Mouse (Mus musculus) embryonic facial prominence, embryonic 15.5 days (tissue): ENCODE data around the gene Trmu. TPM values are rescaled to one million over a fixed set of nuclear protein-coding genes. Genes with fewer than 3 reads are reported as not detected.

Source experiments
- ATAC-seq: fragments of 200-750 bp; cut with Nextera tagmentation; 2 replicates; pipeline ENCODE4 v1.8.0; 2017; ENCODE audit warnings: low read depth, moderate TSS enrichment; ENCODE audit not compliant: insufficient number of reproducible peaks, low FRiP score, low TSS enrichment
- H3K27ac ChIP-seq: fragments of 300-500 bp; sonication (generic); replicated peaks from 2 replicates; pipeline ENCODE4 v1.5.1; 2015; ENCODE audit warnings: mild to moderate bottlenecking, inconsistent platforms
- H3K27me3 ChIP-seq: fragments of 300-500 bp; sonication (generic); 2 replicates; pipeline ENCODE4 v1.6.1; 2015; ENCODE audit warnings: inconsistent platforms
- H3K36me3 ChIP-seq: fragments of 300-500 bp; sonication (generic); 2 replicates; pipeline ENCODE4 v1.6.1; 2015; ENCODE audit warnings: mild to moderate bottlenecking, inconsistent platforms
- H3K4me1 ChIP-seq: fragments of 300-500 bp; sonication (generic); 2 replicates; pipeline ENCODE4 v1.6.1; 2015; ENCODE audit warnings: inconsistent platforms
- H3K4me2 ChIP-seq: fragments of 300-500 bp; sonication (generic); replicated peaks from 2 replicates; pipeline ENCODE4 v1.6.1; 2015; ENCODE audit warnings: mild to moderate bottlenecking, inconsistent platforms
- H3K4me3 ChIP-seq: fragments of 300-500 bp; sonication (generic); replicated peaks from 2 replicates; pipeline ENCODE4 v1.5.1; 2015; ENCODE audit warnings: mild to moderate bottlenecking, inconsistent platforms
- H3K9ac ChIP-seq: fragments of 300-500 bp; sonication (generic); 2 replicates; pipeline ENCODE4 v1.6.1; 2015; ENCODE audit warnings: inconsistent platforms
- H3K9me3 ChIP-seq: fragments of 300-500 bp; sonication (generic); replicated peaks from 2 replicates; pipeline ENCODE4 v1.6.1; 2016; ENCODE audit warnings: inconsistent platforms
- WGBS: fragments of 180-500 bp; shearing (Covaris S2); methylation state at CpG from one replicate; pipeline ENCODE4 v1.1.7; 2015; 5-methylcytosine and 5-hydroxymethylcytosine counted together
- polyA plus RNA-seq: library from polyadenylated mRNA; unstranded; fragments of >200 nt; fragmentation: Nextera tagmentation; extraction: Ambion mirVana; gene quantifications from 2 replicates; pipeline ENCODE4 v1.2.1, GENCODE M21; 2015

The Trmu gene
- polyA plus RNA-seq, 1 experiment from 2014 or later, result 51.4 TPM

- no peak overlapping the region for H3K4me3 ChIP-seq
- no peak overlapping the region for H3K27ac ChIP-seq
- H3K4me1 ChIP-seq, result no peaks in the 10 kb centered on the region
- H3K4me2 ChIP-seq, result no peak overlapping the region
- H3K27me3 ChIP-seq, result no peaks in the 10 kb centered on the region
- H3K36me3 ChIP-seq, result no peaks in the 10 kb centered on the region
- 91% methylated on average over 11 of the region's 11 CpGs for WGBS
- no peak for ATAC-seq
- no peaks in the 10 kb centered on the region for H3K9me3 ChIP-seq
- no peak overlapping the region for H3K9ac ChIP-seq
Measured at GRCm38 (mm10) chr15:85921855-85922254, 42.7 kb downstream of the Trmu start.

DNA sequence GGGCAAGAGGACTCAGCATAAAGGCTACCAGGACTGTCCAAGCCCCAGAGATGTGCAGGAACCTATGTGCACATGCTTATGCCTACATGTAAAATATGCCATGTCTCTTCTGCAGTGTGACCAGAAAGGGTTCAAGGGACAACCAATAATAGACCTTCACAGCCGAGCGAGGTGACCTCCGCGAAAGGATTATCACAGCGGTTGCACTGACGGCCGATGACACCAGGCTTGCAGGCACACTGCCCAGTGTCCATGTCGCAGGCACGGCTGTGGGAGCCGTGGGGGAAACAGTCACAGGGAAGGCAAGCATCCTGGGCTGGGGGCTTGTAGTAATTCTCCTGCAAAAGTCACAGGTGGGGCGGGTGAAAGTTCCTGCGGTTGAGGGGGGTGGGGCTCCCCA, 49.0 kb downstream of the Trmu start:
- H3K4me3 ChIP-seq, result no peak overlapping the region
- H3K36me3 ChIP-seq, result no peaks in the 10 kb centered on the region; the same call in 1 of the 2 replicates
- ATAC-seq, result no peak
- H3K27me3 ChIP-seq, result no peaks in the 10 kb centered on the region
- no peak overlapping the region for H3K4me2 ChIP-seq
- no peaks in the 10 kb centered on the region for H3K9me3 ChIP-seq
- H3K9ac ChIP-seq, result no peak overlapping the region
- H3K4me1 ChIP-seq, result no peaks in the 10 kb centered on the region
- H3K27ac ChIP-seq, result no peak overlapping the region
- WGBS, result 82% methylated on average over 12 of the region's 12 CpGs

DNA sequence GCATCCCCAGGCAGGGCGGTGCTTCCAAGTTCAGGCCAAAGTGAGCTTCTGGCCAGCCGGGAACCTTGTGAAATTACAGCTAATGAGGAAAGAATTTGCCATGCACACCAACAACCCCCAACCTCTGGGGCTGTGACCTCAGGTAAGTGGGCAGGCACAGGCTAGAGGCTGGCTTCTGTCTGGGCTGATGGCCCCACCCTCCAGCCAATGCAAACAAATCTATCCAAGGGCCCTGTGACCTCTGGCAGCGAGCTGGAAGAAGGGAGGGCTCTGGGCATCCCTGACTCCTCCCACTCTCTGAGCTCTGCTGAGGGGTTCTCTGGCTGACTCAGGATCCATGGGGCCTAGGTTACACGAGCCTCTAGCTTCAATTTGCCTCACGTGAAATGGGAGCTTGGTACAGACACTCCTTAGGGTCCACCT, 56.5 kb downstream of the Trmu start:
- H3K9me3 ChIP-seq, result no peaks in the 10 kb centered on the region
- H3K4me2 ChIP-seq, result no peak overlapping the region
- no peak overlapping the region for H3K4me3 ChIP-seq
- H3K4me1 ChIP-seq, result peaks cover 14% of the 10 kb centered on the region
- no peak for ATAC-seq
- no peak overlapping the region for H3K27ac ChIP-seq
- H3K27me3 ChIP-seq, result no peaks in the 10 kb centered on the region
- 15% methylated on average over 5 of the region's 5 CpGs for WGBS
- no peaks in the 10 kb centered on the region for H3K36me3 ChIP-seq
- no peak overlapping the region for H3K9ac ChIP-seq

Other genes starting within 250 kb of the Trmu start
- gene Ppara, start 144.3 kb upstream of the Trmu start, polyA plus RNA-seq, result 3.6 and 5.0 TPM in 2 replicates
- 32.8 and 35.1 TPM in 2 replicates for gene Cdpf1, start 67.6 kb upstream of the Trmu start, polyA plus RNA-seq
- 0.29 and 0.31 TPM in 2 replicates for gene Pkdrej, start 57.6 kb upstream of the Trmu start, polyA plus RNA-seq
- 6.8 and 8.8 TPM in 2 replicates for gene Ttc38, start 47.0 kb upstream of the Trmu start, polyA plus RNA-seq
- 19.9 and 22.4 TPM in 2 replicates for gene Gtse1, start 19.6 kb upstream of the Trmu start, polyA plus RNA-seq
- gene Celsr1, start 154.5 kb downstream of the Trmu start, polyA plus RNA-seq, result 4.2 and 5.1 TPM in 2 replicates
- 17.8 and 18.9 TPM in 2 replicates for gene Gramd4, start 178.4 kb downstream of the Trmu start, polyA plus RNA-seq